Comparison of ENCODE assay signal across 27 mouse cellular contexts in the genomic region with DNA sequence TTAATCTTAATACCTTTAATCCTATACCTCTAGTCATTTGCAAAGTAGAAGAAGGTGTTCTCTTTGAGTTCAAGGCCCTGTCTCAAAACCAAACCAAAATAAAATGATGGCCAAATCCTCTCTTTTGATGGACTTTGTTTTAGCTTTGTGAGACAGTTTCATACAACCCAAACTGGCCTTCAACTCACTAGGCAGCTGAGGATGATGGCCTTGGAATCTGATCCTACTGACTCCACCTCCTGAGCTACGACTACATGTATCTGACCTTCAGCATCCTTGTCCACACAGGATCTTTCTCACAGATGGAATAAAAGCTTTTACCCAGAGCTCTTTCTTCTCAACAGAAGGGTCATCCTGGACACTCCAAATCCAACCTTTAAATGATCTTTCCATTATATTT.
"Had no signal": no experiment of that assay in that cellular context is flagged by ENCODE, and none has a peak within 500 bp of the region (broad histone marks: within the 10 kb centered on the region; RNA-seq: fewer than 3 reads in every experiment).

No protein-coding gene starts in this region.

- H3K27ac ChIP-seq: embryonic facial prominence, embryonic 10.5 days; embryonic facial prominence, embryonic 12.5 days; embryonic facial prominence, embryonic 13.5 days; embryonic facial prominence, embryonic 15.5 days; forebrain, embryonic 10.5 days; forebrain, embryonic 12.5 days; forebrain, embryonic 13.5 days; forebrain, embryonic 15.5 days; gastrocnemius, adult 2 months; heart, adult 2 months had no signal

- H3K4me1 ChIP-seq: embryonic facial prominence, embryonic 10.5 days; embryonic facial prominence, embryonic 12.5 days; embryonic facial prominence, embryonic 13.5 days; forebrain, embryonic 10.5 days; forebrain, embryonic 12.5 days; forebrain, embryonic 13.5 days; forebrain, embryonic 15.5 days had no signal

- ATAC-seq: forebrain, embryonic 13.5 days; forebrain, embryonic 14.5 days; forebrain, embryonic 15.5 days; forebrain, embryonic 16.5 days; forebrain, postnatal 0 days had no signal

- H3K9me3 ChIP-seq: embryonic facial prominence, embryonic 10.5 days; embryonic facial prominence, embryonic 12.5 days; embryonic facial prominence, embryonic 13.5 days; embryonic facial prominence, embryonic 15.5 days; forebrain, embryonic 10.5 days; forebrain, embryonic 12.5 days; forebrain, embryonic 13.5 days; forebrain, embryonic 15.5 days had no signal

- H3K9ac ChIP-seq: embryonic facial prominence, embryonic 12.5 days; embryonic facial prominence, embryonic 13.5 days; embryonic facial prominence, embryonic 15.5 days; forebrain, embryonic 12.5 days; forebrain, embryonic 13.5 days; forebrain, embryonic 15.5 days; forebrain, postnatal 0 days had no signal

- DNase-seq: cerebellum, adult 9-10 months; cerebellum, adult 9-11 months; cerebellum, postnatal 10 days; cerebellum, postnatal 14 days; cerebellum, postnatal 25 days; cerebellum, postnatal 36 days; embryo, embryonic 11 days; forebrain, postnatal 0 days; gastrocnemius, adult 2 months; gastrocnemius, postnatal 10 days; gastrocnemius, postnatal 14 days; gastrocnemius, postnatal 25 days; gastrocnemius, postnatal 36 days; heart, adult 11 months; heart, adult 18-20 months; heart, adult 2 months had no signal

- H3K27me3 ChIP-seq: embryonic facial prominence, embryonic 12.5 days; embryonic facial prominence, embryonic 13.5 days; embryonic facial prominence, embryonic 15.5 days; forebrain, embryonic 12.5 days; forebrain, embryonic 13.5 days; forebrain, embryonic 15.5 days had no signal

- H3K4me3 ChIP-seq: embryonic facial prominence, embryonic 10.5 days; embryonic facial prominence, embryonic 12.5 days; embryonic facial prominence, embryonic 13.5 days; embryonic facial prominence, embryonic 15.5 days; erythroblast, embryonic 14.5 days; forebrain, embryonic 10.5 days; forebrain, embryonic 12.5 days; forebrain, embryonic 13.5 days; forebrain, embryonic 15.5 days; gastrocnemius, adult 2 months; heart, adult 2 months had no signal

- H3K4me2 ChIP-seq: embryonic facial prominence, embryonic 12.5 days; embryonic facial prominence, embryonic 13.5 days; embryonic facial prominence, embryonic 15.5 days; forebrain, embryonic 12.5 days; forebrain, embryonic 13.5 days; forebrain, embryonic 15.5 days had no signal
